Mouse (Mus musculus) liver, postnatal 0 days (tissue): ENCODE data around the gene Clybl. TPM values are rescaled to one million over a fixed set of nuclear protein-coding genes. Genes with fewer than 3 reads are reported as not detected.

Experiments
- ATAC-seq: fragments of 200-750 bp; cut with Nextera tagmentation; 2 replicates; pipeline ENCODE4 v1.8.0; 2017; ENCODE audit warnings: mild to moderate bottlenecking, moderate library complexity
- DNase-seq: peaks from one replicate; pipeline ENCODE4 v3.0.0-alpha.2; 2016
- H3K27ac ChIP-seq: fragments of 300-500 bp; sonication (generic); 2 replicates; pipeline ENCODE4 v1.5.1; 2014; ENCODE audit warnings: antibody characterized with exemption, moderate library complexity, mild to moderate bottlenecking, low read depth
- H3K27me3 ChIP-seq: fragments of 300-500 bp; sonication (generic); 2 replicates; pipeline ENCODE4 v1.6.1; 2014; ENCODE audit warnings: low read length, control low read depth, mixed read lengths; ENCODE audit not compliant: insufficient read depth
- H3K36me3 ChIP-seq: fragments of 300-500 bp; sonication (generic); replicated peaks from 2 replicates; pipeline ENCODE4 v1.6.1; 2014; ENCODE audit warnings: mild to moderate bottlenecking, control low read depth, low read length, moderate library complexity, mixed read lengths; ENCODE audit not compliant: insufficient read depth
- H3K4me1 ChIP-seq: fragments of 300-500 bp; sonication (generic); 2 replicates; pipeline ENCODE4 v1.6.1; 2014; ENCODE audit warnings: antibody characterized with exemption, mild to moderate bottlenecking, control low read depth; ENCODE audit not compliant: insufficient read depth
- H3K4me2 ChIP-seq: fragments of 300-500 bp; sonication (generic); 2 replicates; pipeline ENCODE4 v1.6.1; 2014; ENCODE audit warnings: low read depth, mild to moderate bottlenecking, low read length, moderate library complexity, mixed read lengths
- H3K4me3 ChIP-seq: fragments of 300-500 bp; sonication (generic); 2 replicates; pipeline ENCODE4 v1.5.1; 2014; ENCODE audit warnings: low read depth, low read length
- H3K9ac ChIP-seq: fragments of 300-500 bp; sonication (generic); replicated peaks from 2 replicates; pipeline ENCODE4 v1.6.1; 2014; ENCODE audit warnings: mild to moderate bottlenecking, moderate library complexity
- H3K9me3 ChIP-seq: fragments of 300-500 bp; sonication (generic); 2 replicates; pipeline ENCODE4 v1.6.1; 2016; ENCODE audit warnings: mild to moderate bottlenecking, control low read depth, low read length, mixed read lengths
- CTCF ChIP-seq: sonication (generic); IDR thresholded peaks from 2 replicates; pipeline ENCODE4 v1.5.1; 2016; ENCODE audit warnings: antibody characterized with exemption, low read depth
- EP300 ChIP-seq: IDR thresholded peaks from 2 replicates; pipeline ENCODE4 v1.6.1; 2016; ENCODE audit warnings: antibody characterized with exemption, low read depth, mild to moderate bottlenecking
- WGBS: fragments of 180-500 bp; shearing (Covaris S2); extraction: QIAGEN DNeasy Blood & Tissue Kit; methylation state at CpG from one replicate; pipeline ENCODE4 v1.1.7; 2014; ENCODE audit not compliant: insufficient replicate concordance; 5-methylcytosine and 5-hydroxymethylcytosine counted together
- polyA plus RNA-seq: library from polyadenylated mRNA; unstranded; fragments of >200 nt; fragmentation: Nextera tagmentation; extraction: Ambion mirVana; gene quantifications from 2 replicates; pipeline ENCODE4 v1.2.1, GENCODE M21; 2015

Clybl gene
- polyA plus RNA-seq, 1 experiment from 2014 or later = 36.0 TPM

DNA sequence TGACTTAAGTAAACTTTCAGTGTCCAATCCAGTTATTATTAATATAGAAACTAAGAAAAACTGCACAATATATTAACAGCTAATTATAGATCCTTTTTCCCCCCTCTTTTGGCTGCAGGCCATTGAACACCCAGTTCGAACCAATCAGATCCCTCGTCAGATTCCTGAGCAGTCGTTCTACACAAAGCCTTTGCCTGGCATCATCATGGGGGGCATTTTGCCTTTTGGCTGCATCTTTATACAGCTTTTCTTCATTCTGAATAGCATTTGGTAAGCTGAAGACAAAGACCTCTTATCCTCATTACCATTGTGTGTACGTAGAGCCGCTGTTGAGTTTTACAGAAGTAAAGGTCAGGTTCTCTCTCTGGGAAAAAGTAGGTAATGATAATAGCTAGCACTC, 30.9 kb upstream of the Clybl start:
- no peak overlapping the region for H3K4me2 ChIP-seq
- DNase-seq = no peak
- WGBS = 92% methylated on average over 5 of the region's 5 CpGs
- TF ChIP-seq CTCF = no peak
- TF ChIP-seq EP300 = no peak
- H3K27ac ChIP-seq = no peak overlapping the region
- no peak overlapping the region for H3K9ac ChIP-seq
- no peaks in the 10 kb centered on the region for H3K27me3 ChIP-seq
- H3K4me1 ChIP-seq = no peaks in the 10 kb centered on the region
- no peaks in the 10 kb centered on the region for H3K9me3 ChIP-seq
- H3K36me3 ChIP-seq = peaks cover 74% of the 10 kb centered on the region
- ATAC-seq = no peak
- no peak overlapping the region for H3K4me3 ChIP-seq

DNA sequence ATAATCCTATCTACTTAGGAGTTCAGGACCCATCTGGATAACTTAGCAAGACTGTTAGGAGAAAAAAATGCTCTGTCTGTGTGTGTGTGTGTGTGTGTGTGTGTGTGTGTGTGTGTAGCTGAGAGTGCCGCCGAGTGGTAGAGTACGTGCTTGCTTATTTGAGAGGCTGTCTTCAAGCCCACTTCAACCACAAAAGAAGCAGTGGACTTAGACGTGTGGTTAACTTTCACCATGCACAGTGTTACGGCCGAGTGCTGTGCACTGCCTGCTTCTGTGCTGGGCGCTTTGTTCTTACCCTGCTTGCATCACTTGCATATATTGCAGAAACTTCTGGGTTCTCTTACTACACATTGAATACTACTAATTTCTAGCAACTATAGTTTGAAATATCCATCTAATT, 23.8 kb upstream of the Clybl start:
- no peak for ATAC-seq
- TF ChIP-seq CTCF (no peak), EP300 (no peak)
- H3K9me3 ChIP-seq = no peaks in the 10 kb centered on the region
- H3K4me1 ChIP-seq = no peaks in the 10 kb centered on the region
- H3K4me2 ChIP-seq = no peak overlapping the region
- H3K27ac ChIP-seq = no peak overlapping the region
- no peak for DNase-seq
- no peak overlapping the region for H3K9ac ChIP-seq
- WGBS = 64% methylated on average over 7 of the region's 7 CpGs
- no peak overlapping the region for H3K4me3 ChIP-seq
- peaks cover 50% of the 10 kb centered on the region for H3K36me3 ChIP-seq
- H3K27me3 ChIP-seq = no peaks in the 10 kb centered on the region

DNA sequence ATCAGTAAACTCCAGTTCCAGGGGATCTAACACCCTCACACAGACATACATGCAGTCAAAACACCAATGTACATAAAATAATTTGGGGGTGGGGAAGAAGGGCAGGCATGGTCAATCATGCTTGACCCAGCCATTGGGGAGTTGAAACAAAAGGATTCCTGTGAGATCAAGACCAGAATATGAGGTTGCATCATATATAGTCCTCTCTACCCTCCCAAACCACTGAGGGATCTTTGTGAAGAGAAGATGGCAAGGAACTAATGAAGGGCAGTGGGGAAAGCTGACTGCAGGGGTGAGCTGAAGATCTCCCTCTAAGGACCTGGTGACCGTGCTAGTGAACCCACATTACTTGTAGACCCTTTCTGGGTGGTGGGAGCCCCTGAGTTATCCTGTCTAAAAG, 20.6 kb upstream of the Clybl start:
- Histone ChIP-seq H3K4me3 (no peak overlapping the region), H3K27me3 (no peaks in the 10 kb centered on the region), H3K4me2 (no peak overlapping the region), H3K27ac (no peak overlapping the region), H3K36me3 (peaks cover 25% of the 10 kb centered on the region), H3K9me3 (no peaks in the 10 kb centered on the region), H3K9ac (no peak overlapping the region), H3K4me1 (no peaks in the 10 kb centered on the region)
- TF ChIP-seq CTCF (no peak), EP300 (no peak)
- ATAC-seq = no peak
- WGBS = 88% methylated on average over 1 of the region's 1 CpGs
- DNase-seq = no peak

DNA sequence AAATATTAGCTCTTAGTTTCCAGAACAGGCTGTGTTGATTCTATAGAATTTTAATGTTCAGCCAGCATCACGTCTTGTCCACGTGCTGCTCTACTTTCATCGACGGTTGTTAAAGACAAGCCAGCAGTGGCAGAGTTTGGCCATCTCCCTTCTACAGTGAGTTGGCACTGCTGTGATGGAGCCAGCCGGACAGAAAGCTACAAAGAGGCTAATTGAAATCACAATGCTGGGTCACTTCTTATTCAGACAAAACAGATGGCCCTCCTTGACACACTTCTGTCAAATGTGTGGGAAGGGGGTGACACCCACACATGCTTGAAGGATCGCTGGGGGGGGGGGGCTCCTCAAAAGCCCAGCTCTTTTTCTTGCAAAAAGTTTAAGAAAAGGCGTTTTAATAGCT, 12.6 kb upstream of the Clybl start:
- Histone ChIP-seq H3K4me2 (no peak overlapping the region), H3K4me3 (no peak overlapping the region), H3K36me3 (no peaks in the 10 kb centered on the region), H3K27ac (no peak overlapping the region), H3K9ac (no peak overlapping the region), H3K9me3 (no peaks in the 10 kb centered on the region), H3K4me1 (peaks cover 5% of the 10 kb centered on the region), H3K27me3 (no peaks in the 10 kb centered on the region)
- 85% methylated on average over 7 of the region's 7 CpGs for WGBS
- ATAC-seq (no peak), DNase-seq (no peak)
- no peak for TF ChIP-seq EP300
- TF ChIP-seq CTCF = no peak

DNA sequence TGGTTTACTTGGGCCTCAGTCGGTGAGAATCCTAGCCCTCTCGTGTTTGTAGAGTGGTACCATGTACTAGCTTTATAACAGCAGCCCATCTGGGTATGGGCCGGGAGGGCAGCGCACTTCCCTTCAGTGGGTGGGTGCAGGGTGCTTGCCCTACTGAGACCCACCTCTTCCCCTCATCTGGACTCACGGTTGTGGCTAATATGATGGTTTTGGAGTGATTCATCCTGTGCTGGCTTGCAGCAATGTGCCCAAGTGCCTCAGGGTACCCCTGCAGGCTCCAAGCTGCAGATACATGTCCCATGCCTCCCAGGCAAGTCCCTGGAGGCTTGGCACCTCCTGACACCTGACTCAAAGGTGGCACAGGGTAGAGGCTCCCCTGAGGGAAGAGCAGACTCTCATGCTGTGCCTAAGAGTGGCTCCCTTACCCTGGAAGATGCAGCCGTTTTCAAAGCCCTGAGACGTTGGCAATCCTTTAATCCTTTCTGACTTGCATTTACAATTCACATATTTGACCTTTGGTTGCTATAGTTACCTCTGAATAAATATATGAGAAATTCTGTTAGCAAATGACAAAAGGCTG, 11.2 kb upstream of the Clybl start:
- DNase-seq (no peak), ATAC-seq (no peak)
- no peaks in the 10 kb centered on the region for H3K27me3 ChIP-seq
- H3K9me3 ChIP-seq = no peaks in the 10 kb centered on the region
- 73% methylated on average over 7 of the region's 7 CpGs for whole genome bisulfite sequencing
- TF ChIP-seq EP300 (no peak), CTCF (no peak)
- peaks cover 5% of the 10 kb centered on the region for H3K4me1 ChIP-seq
- no peak overlapping the region for H3K27ac ChIP-seq
- H3K4me2 ChIP-seq = no peak overlapping the region
- H3K9ac ChIP-seq = no peak overlapping the region
- H3K36me3 ChIP-seq = no peaks in the 10 kb centered on the region
- H3K4me3 ChIP-seq = no peak overlapping the region

DNA sequence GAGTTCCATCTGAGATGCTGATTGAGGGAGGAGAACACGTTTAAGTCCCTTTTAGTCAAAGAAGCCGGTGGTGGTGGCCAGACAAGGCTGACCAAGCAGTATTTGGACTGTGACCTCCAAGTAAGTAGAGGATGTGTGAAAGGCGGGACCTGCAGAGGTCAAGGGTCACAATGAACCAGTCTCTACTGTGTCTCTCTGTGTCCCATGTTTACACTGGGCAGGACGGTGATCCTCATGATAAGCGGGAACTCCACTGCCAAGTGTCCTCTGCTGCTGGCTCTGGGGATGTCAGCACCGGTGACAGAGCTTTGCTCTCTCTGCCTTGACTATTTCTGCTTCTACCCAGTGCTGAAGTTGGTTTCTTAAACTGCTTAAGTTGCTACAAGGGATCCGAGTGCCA, 10.5 kb upstream of the Clybl start:
- Histone ChIP-seq H3K27ac (no peak overlapping the region), H3K4me2 (peak overlapping the region; percentile 42), H3K9ac (no peak overlapping the region), H3K4me1 (peaks cover 5% of the 10 kb centered on the region), H3K36me3 (no peaks in the 10 kb centered on the region), H3K4me3 (no peak overlapping the region), H3K9me3 (no peaks in the 10 kb centered on the region), H3K27me3 (no peaks in the 10 kb centered on the region)
- 64% methylated on average over 7 of the region's 7 CpGs for WGBS
- ATAC-seq = peak; percentile 88
- TF ChIP-seq EP300 (no peak), CTCF (no peak)
- DNase-seq = peak; percentile 35

DNA sequence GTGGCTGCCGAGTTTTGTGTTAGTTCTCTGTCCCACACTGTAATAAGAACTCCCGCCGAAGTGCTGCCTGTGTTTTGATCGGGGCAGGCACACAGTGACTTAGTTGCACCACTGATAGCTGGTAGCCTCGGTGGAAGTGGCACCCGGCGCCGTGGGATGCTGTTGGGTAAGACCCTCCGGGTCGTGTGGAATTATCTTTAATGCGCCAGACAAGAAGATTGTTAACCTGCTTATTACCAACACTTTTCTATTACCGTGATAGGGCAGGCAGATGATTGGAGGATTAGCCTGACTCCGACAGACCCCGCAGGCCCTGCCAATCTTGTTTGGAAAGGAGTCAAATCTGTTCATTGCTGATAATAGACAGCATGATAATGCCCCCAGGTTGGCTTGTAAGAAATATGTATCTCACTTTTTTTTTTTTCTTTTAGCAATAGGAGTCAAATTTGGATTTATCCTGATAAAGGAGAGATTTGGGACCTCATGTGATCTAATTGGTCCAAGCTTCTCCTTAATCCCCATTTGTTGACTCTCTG, 5.2 kb upstream of the Clybl start:
- ATAC-seq (no peak), DNase-seq (no peak)
- H3K9me3 ChIP-seq = no peaks in the 10 kb centered on the region
- TF ChIP-seq CTCF = no peak
- TF ChIP-seq EP300 = no peak
- H3K4me1 ChIP-seq = peaks cover 12% of the 10 kb centered on the region
- no peaks in the 10 kb centered on the region for H3K27me3 ChIP-seq
- H3K9ac ChIP-seq = no peak overlapping the region
- no peaks in the 10 kb centered on the region for H3K36me3 ChIP-seq
- H3K4me2 ChIP-seq = no peak overlapping the region
- no peak overlapping the region for H3K27ac ChIP-seq
- 66% methylated on average over 14 of the region's 14 CpGs for WGBS
- H3K4me3 ChIP-seq = no peak overlapping the region
